ENCODE assay signal across 8 mouse cellular contexts in the genomic region with DNA sequence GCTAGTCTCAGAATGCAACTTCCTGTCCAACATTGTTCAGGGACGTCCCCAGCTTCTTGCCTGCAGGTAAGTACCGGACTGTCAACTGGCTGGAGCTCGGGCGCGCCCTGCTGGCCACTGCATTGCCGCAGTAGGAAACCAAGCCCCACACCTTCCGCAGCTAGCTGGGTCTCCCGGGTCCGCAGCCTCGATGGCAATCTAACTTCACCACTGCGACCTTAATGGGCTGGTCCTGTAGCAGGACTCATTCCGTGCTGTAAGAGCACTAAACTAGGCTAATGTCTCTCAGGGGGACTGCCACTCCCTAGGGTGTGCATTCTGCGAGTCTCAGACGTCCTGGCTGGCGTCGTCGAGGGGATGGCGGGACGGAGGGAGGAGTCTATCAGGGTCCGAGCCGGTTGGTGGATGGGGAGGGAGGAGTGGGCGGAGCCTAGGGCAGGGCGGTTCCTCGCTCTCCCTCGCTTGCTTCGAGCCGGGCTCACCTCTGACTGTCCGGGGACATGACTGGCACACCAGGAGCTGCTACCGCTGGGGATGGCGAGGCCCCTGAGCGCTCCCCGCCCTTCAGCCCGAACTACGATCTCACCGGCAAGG. TPM values are rescaled to one million over a fixed set of nuclear protein-coding genes. Genes with fewer than 3 reads are reported as not detected.
DNase-seq lines count a peak whose midpoint lies in the region; ATAC-seq and TF ChIP-seq lines count a peak whose summit lies in the region.

No protein-coding gene starts in this region.

- peak; percentile 78 for ATAC-seq in inflammation-experienced regulatory T-cells, adult 6 months
- peak; percentile 67 for ATAC-seq in limb, embryonic 14.5 days (ENCODE audit: low FRiP score, low read depth)
- 0 out of 2 replicates have a peak, but pooled peaks have one; percentile 43 for ATAC-seq in midbrain, embryonic 14.5 days (ENCODE audit: low FRiP score, low TSS enrichment)

- peaks cover 3% of the 10 kb centered on the region; the same call in 1 of the 2 replicates for H3K9me3 ChIP-seq in limb, embryonic 14.5 days (ENCODE audit: control insufficient read depth, low read length)
- H3K9me3 ChIP-seq in midbrain, embryonic 14.5 days (ENCODE audit: control insufficient read depth, low read length), result no peaks in the 10 kb centered on the region

- peak; percentile 83 for TF ChIP-seq CTCF in gastrocnemius, adult 2 months (IDR thresholded peaks at IDR 0.05)

- peak overlapping the region; percentile 57 for H3K4me3 ChIP-seq in gastrocnemius, adult 2 months
- H3K4me3 ChIP-seq in limb, embryonic 14.5 days (replicated peaks; ENCODE audit: low read length), result peak overlapping the region; percentile 30
- peak overlapping the region; percentile 19 for H3K4me3 ChIP-seq in midbrain, embryonic 14.5 days (replicated peaks; ENCODE audit: low read depth, low read length)

- H3K4me2 ChIP-seq in limb, embryonic 14.5 days (replicated peaks; ENCODE audit: low read depth, low read length, severe bottlenecking), result peak overlapping the region; percentile 48
- H3K4me2 ChIP-seq in midbrain, embryonic 14.5 days (ENCODE audit: low read length), result peak overlapping the region; percentile 39

- no peak for TF ChIP-seq POLR2A in limb, embryonic 14.5 days (IDR thresholded peaks at IDR 0.05; ENCODE audit: borderline replicate concordance, extremely low read depth, insufficient read depth, insufficient read length)

- H3K36me3 ChIP-seq in limb, embryonic 14.5 days (ENCODE audit: control insufficient read depth, insufficient read depth, low read length), result no peaks in the 10 kb centered on the region
- no peaks in the 10 kb centered on the region for H3K36me3 ChIP-seq in midbrain, embryonic 14.5 days (ENCODE audit: control insufficient read depth, insufficient read depth, low read length)

- peak; percentile 62 to 69 for DNase-seq in left cerebral cortex, adult 18-20 months (ENCODE audit: low spot score in 2 of 2)
- no peak for DNase-seq in left cerebral cortex, adult 11 months (ENCODE audit: low spot score)
- peak; percentile 83 to 84 for DNase-seq in cerebellum, postnatal 10 days
- peak; percentile 77 for DNase-seq in gastrocnemius, adult 2 months
- peak; percentile 54 for DNase-seq in limb, embryonic 14.5 days (ENCODE audit: low spot score)
- DNase-seq in midbrain, embryonic 14.5 days, result peak; percentile 76
- peak; percentile 71 to 76 for DNase-seq in spleen, postnatal 14 days (ENCODE audit: low spot score in 2 of 2)

- WGBS in limb, embryonic 14.5 days, result 1% methylated on average over 23 of the region's 35 CpGs
- 1% methylated on average over 35 of the region's 35 CpGs for WGBS in midbrain, embryonic 14.5 days

- H3K4me1 ChIP-seq in limb, embryonic 14.5 days (ENCODE audit: control insufficient read depth, insufficient read depth, low read length), result peaks cover 18% of the 10 kb centered on the region
- peaks cover 10% of the 10 kb centered on the region; the same call in 1 of the 2 replicates for H3K4me1 ChIP-seq in midbrain, embryonic 14.5 days (ENCODE audit: control insufficient read depth, insufficient read depth, low read length)

- H3K27me3 ChIP-seq in limb, embryonic 14.5 days (ENCODE audit: control insufficient read depth, insufficient read depth, low read length), result peaks cover 21% of the 10 kb centered on the region
- H3K27me3 ChIP-seq in midbrain, embryonic 14.5 days (ENCODE audit: control insufficient read depth, insufficient read depth, low read length), result peaks cover 22% of the 10 kb centered on the region

- intact Hi-C loops in gastrocnemius, adult 2 months (cut with DNase I), result loop anchor here (1.0 kb wide), 1 partner anchor 70 kb away; no protein-coding TSS in a partner anchor

- H3K27ac ChIP-seq in gastrocnemius, adult 2 months, result 0 out of 2 replicates have a peak overlapping the region, but pooled peaks have one; percentile 3
- no peak overlapping the region for H3K27ac ChIP-seq in limb, embryonic 14.5 days (replicated peaks; ENCODE audit: low read depth, low read length)
- H3K27ac ChIP-seq in midbrain, embryonic 14.5 days (replicated peaks; ENCODE audit: low read depth, low read length), result no peak overlapping the region

- H3K9ac ChIP-seq in limb, embryonic 14.5 days (ENCODE audit: low read depth, low read length, severe bottlenecking), result peak overlapping the region; percentile 31; the same call in 1 of the 2 replicates
- no peak overlapping the region for H3K9ac ChIP-seq in midbrain, embryonic 14.5 days (replicated peaks; ENCODE audit: low read length)

RNA-seq across cellular contexts. Expression of gene Slc9a3r1, which starts 9.3 kb away (rescaled TPM):
- total RNA-seq in left cerebral cortex, adult 18-20 months (2021), result 10 to 100 TPM; 60.9 to 68.1 TPM
- total RNA-seq in gastrocnemius, adult 2 months (2021), result 1 to 10 TPM; 1.8 to 2.6 TPM
- polyA plus RNA-seq in inflammation-experienced regulatory T-cells, adult 6 months (2017; shearing (Covaris generic)), result 100 to 1,000 TPM; 137 to 172 (median 165) TPM
- 19.1 and 22.0 TPM in 2 replicates for polyA plus RNA-seq in limb, embryonic 14.5 days (2012; rRNA removed)
- 29.9 and 33.7 TPM in 2 replicates for polyA plus RNA-seq in limb, embryonic 14.5 days (2014; fragmentation: Nextera tagmentation; extraction: Ambion mirVana)
- polyA plus RNA-seq in midbrain, embryonic 14.5 days (2014; fragmentation: Nextera tagmentation; extraction: Ambion mirVana), result 44.3 and 46.6 TPM in 2 replicates

RNA-seq across cellular contexts. Expression of gene Cd300lf, which starts 20.0 kb away (rescaled TPM):
- under 1 TPM; 0.30 to 0.42 TPM for total RNA-seq in left cerebral cortex, adult 18-20 months (2021)
- total RNA-seq in gastrocnemius, adult 2 months (2021), result under 1 TPM in 1 of 2 experiments, not detected in 1; 0.31 TPM
- polyA plus RNA-seq in inflammation-experienced regulatory T-cells, adult 6 months (2017; shearing (Covaris generic)), result 1 to 10 TPM; 1.4 to 1.6 (median 1.5) TPM
- polyA plus RNA-seq in limb, embryonic 14.5 days (2012; rRNA removed), result 0.35 and 0.65 TPM in 2 replicates
- 0.14 and 0.29 TPM in 2 replicates for polyA plus RNA-seq in limb, embryonic 14.5 days (2014; fragmentation: Nextera tagmentation; extraction: Ambion mirVana)
- polyA plus RNA-seq in midbrain, embryonic 14.5 days (2014; fragmentation: Nextera tagmentation; extraction: Ambion mirVana), result not detected in 2 replicates

RNA-seq across cellular contexts. Expression of gene Tmem104, which starts 33.5 kb away (rescaled TPM):
- total RNA-seq in left cerebral cortex, adult 18-20 months (2021), result 10 to 100 TPM; 14.9 to 16.2 TPM
- total RNA-seq in gastrocnemius, adult 2 months (2021), result 1 to 10 TPM; 7.3 to 7.4 TPM
- polyA plus RNA-seq in inflammation-experienced regulatory T-cells, adult 6 months (2017; shearing (Covaris generic)), result 10 to 100 TPM in 1 of 3 experiments, 1 to 10 TPM in 2; 9.2 to 10.6 (median 9.8) TPM
- polyA plus RNA-seq in limb, embryonic 14.5 days (2012; rRNA removed), result 9.2 and 16.9 TPM in 2 replicates
- polyA plus RNA-seq in limb, embryonic 14.5 days (2014; fragmentation: Nextera tagmentation; extraction: Ambion mirVana), result 11.4 and 12.4 TPM in 2 replicates
- 10.9 and 14.9 TPM in 2 replicates for polyA plus RNA-seq in midbrain, embryonic 14.5 days (2014; fragmentation: Nextera tagmentation; extraction: Ambion mirVana)

RNA-seq across cellular contexts. Expression of gene Nat9, which starts 33.9 kb away (rescaled TPM):
- 10 to 100 TPM; 24.3 to 30.5 TPM for total RNA-seq in left cerebral cortex, adult 18-20 months (2021)
- total RNA-seq in gastrocnemius, adult 2 months (2021), result 10 to 100 TPM; 12.7 to 16.3 TPM
- 10 to 100 TPM; 14.2 to 21.0 (median 15.1) TPM for polyA plus RNA-seq in inflammation-experienced regulatory T-cells, adult 6 months (2017; shearing (Covaris generic))
- polyA plus RNA-seq in limb, embryonic 14.5 days (2012; rRNA removed), result 25.6 and 32.1 TPM in 2 replicates
- polyA plus RNA-seq in limb, embryonic 14.5 days (2014; fragmentation: Nextera tagmentation; extraction: Ambion mirVana), result 20.0 and 24.3 TPM in 2 replicates
- 17.4 and 21.2 TPM in 2 replicates for polyA plus RNA-seq in midbrain, embryonic 14.5 days (2014; fragmentation: Nextera tagmentation; extraction: Ambion mirVana)
